Mouse (Mus musculus) neural tube, embryonic 11.5 days (tissue): Measurements from ENCODE around the gene Chst11. TPM values are rescaled to one million over a fixed set of nuclear protein-coding genes. Genes with fewer than 3 reads are reported as not detected.

ENCODE experiments used
- ATAC-seq: fragments of 200-750 bp; cut with Nextera tagmentation; 2 replicates; pipeline ENCODE4 v1.8.0; 2017; ENCODE audit warnings: moderate number of reproducible peaks, mild to moderate bottlenecking, moderate TSS enrichment, moderate library complexity; ENCODE audit not compliant: insufficient read depth, low FRiP score, low TSS enrichment
- DNase-seq: peaks from one replicate; pipeline ENCODE4 v3.0.0-alpha.2; 2015; ENCODE audit warnings: low spot score
- H3K27ac ChIP-seq: fragments of 300-500 bp; sonication (generic); 2 replicates; pipeline ENCODE4 v1.5.1; 2014; ENCODE audit warnings: low read depth, mild to moderate bottlenecking, low read length
- H3K27me3 ChIP-seq: fragments of 300-500 bp; sonication (generic); 2 replicates; pipeline ENCODE4 v1.6.1; 2014; ENCODE audit warnings: mild to moderate bottlenecking, low read length, mixed read lengths; ENCODE audit not compliant: control insufficient read depth, insufficient read depth
- H3K36me3 ChIP-seq: fragments of 300-500 bp; sonication (generic); 2 replicates; pipeline ENCODE4 v1.6.1; 2014; ENCODE audit warnings: mild to moderate bottlenecking, low read length, moderate library complexity, mixed read lengths; ENCODE audit not compliant: control insufficient read depth, insufficient read depth
- H3K4me1 ChIP-seq: fragments of 300-500 bp; sonication (generic); 2 replicates; pipeline ENCODE4 v1.6.1; 2014; ENCODE audit warnings: low read length, mixed read lengths; ENCODE audit not compliant: control insufficient read depth, insufficient read depth
- H3K4me2 ChIP-seq: fragments of 300-500 bp; sonication (generic); 2 replicates; pipeline ENCODE4 v1.6.1; 2014; ENCODE audit warnings: low read depth, mild to moderate bottlenecking, moderate library complexity
- H3K4me3 ChIP-seq: fragments of 300-500 bp; sonication (generic); 2 replicates; pipeline ENCODE4 v1.5.1; 2014; ENCODE audit warnings: low read depth, low read length
- H3K9ac ChIP-seq: fragments of 300-500 bp; sonication (generic); 2 replicates; pipeline ENCODE4 v1.6.1; 2014; ENCODE audit warnings: mild to moderate bottlenecking, low read length
- H3K9me3 ChIP-seq: fragments of 300-500 bp; sonication (generic); 2 replicates; pipeline ENCODE4 v1.6.1; 2016; ENCODE audit warnings: low read length; ENCODE audit not compliant: control insufficient read depth
- WGBS: fragments of 180-500 bp; shearing (Covaris S2); extraction: QIAGEN DNeasy Blood & Tissue Kit; methylation state at CpG from one replicate; pipeline ENCODE4 v1.1.7; 2014; 5-methylcytosine and 5-hydroxymethylcytosine counted together
- polyA plus RNA-seq: library from polyadenylated mRNA; unstranded; fragments of >200 nt; fragmentation: Nextera tagmentation; extraction: Ambion mirVana; gene quantifications from 2 replicates; pipeline ENCODE4 v1.2.1, GENCODE M21; 2014

Chst11 gene
- polyA plus RNA-seq, 1 experiment from 2014 or later = 2.5 TPM

- H3K4me2 ChIP-seq = no peak overlapping the region
- DNase-seq (no peak), ATAC-seq (no peak)
- WGBS = 89% methylated on average over 5 of the region's 5 CpGs
- H3K36me3 ChIP-seq = no peaks in the 10 kb centered on the region
- H3K4me3 ChIP-seq = no peak overlapping the region
- no peak overlapping the region for H3K9ac ChIP-seq
- H3K4me1 ChIP-seq = no peaks in the 10 kb centered on the region
- H3K9me3 ChIP-seq = no peaks in the 10 kb centered on the region
- H3K27ac ChIP-seq = no peak overlapping the region
- no peaks in the 10 kb centered on the region for H3K27me3 ChIP-seq
Observed at GRCm38 (mm10) chr10:83000169-83000568, 14.9 kb downstream of the Chst11 start.

- H3K36me3 ChIP-seq = no peaks in the 10 kb centered on the region
- H3K27ac ChIP-seq = no peak overlapping the region
- ATAC-seq (no peak), DNase-seq (no peak)
- WGBS = 98% methylated on average over 2 of the region's 2 CpGs
- H3K9ac ChIP-seq = no peak overlapping the region
- no peaks in the 10 kb centered on the region for H3K27me3 ChIP-seq
- H3K4me3 ChIP-seq = no peak overlapping the region
- H3K4me1 ChIP-seq = no peaks in the 10 kb centered on the region
- H3K9me3 ChIP-seq = no peaks in the 10 kb centered on the region
- H3K4me2 ChIP-seq = no peak overlapping the region
Observed at GRCm38 (mm10) chr10:83000721-83001120, 15.4 kb downstream of the Chst11 start.

- H3K27me3 ChIP-seq = no peaks in the 10 kb centered on the region
- no peak overlapping the region for H3K4me3 ChIP-seq
- H3K36me3 ChIP-seq = no peaks in the 10 kb centered on the region; the same call in 1 of the 2 replicates
- no peak overlapping the region for H3K4me2 ChIP-seq
- no peak for DNase-seq
- H3K9me3 ChIP-seq = no peaks in the 10 kb centered on the region
- no peaks in the 10 kb centered on the region for H3K4me1 ChIP-seq
- no peak overlapping the region for H3K9ac ChIP-seq
- 94% methylated on average over 7 of the region's 7 CpGs for WGBS
- H3K27ac ChIP-seq = no peak overlapping the region
- no peak for ATAC-seq
Observed at GRCm38 (mm10) chr10:83003899-83004298, 18.6 kb downstream of the Chst11 start.

- H3K4me1 ChIP-seq = no peaks in the 10 kb centered on the region
- H3K9ac ChIP-seq = no peak overlapping the region
- no peaks in the 10 kb centered on the region for H3K27me3 ChIP-seq
- H3K9me3 ChIP-seq = no peaks in the 10 kb centered on the region
- no peak overlapping the region for H3K4me2 ChIP-seq
- H3K27ac ChIP-seq = no peak overlapping the region
- WGBS = 86% methylated on average over 9 of the region's 9 CpGs
- no peaks in the 10 kb centered on the region; the same call in 1 of the 2 replicates for H3K36me3 ChIP-seq
- no peak for DNase-seq
- no peak overlapping the region for H3K4me3 ChIP-seq
- no peak for ATAC-seq
Observed at GRCm38 (mm10) chr10:83004389-83004788, 19.1 kb downstream of the Chst11 start.

GRCm38 (mm10) chr10:83005003-83005402 lies 19.7 kb downstream of the Chst11 start:
- Histone ChIP-seq H3K27me3 (no peaks in the 10 kb centered on the region), H3K4me3 (no peak overlapping the region), H3K27ac (no peak overlapping the region), H3K4me1 (no peaks in the 10 kb centered on the region), H3K9me3 (no peaks in the 10 kb centered on the region), H3K9ac (no peak overlapping the region), H3K4me2 (no peak overlapping the region), H3K36me3 (no peaks in the 10 kb centered on the region; the same call in 1 of the 2 replicates)
- no peak for ATAC-seq
- no peak for DNase-seq
- 90% methylated on average over 4 of the region's 4 CpGs for WGBS

- Histone ChIP-seq H3K27ac (no peak overlapping the region), H3K9me3 (no peaks in the 10 kb centered on the region), H3K4me3 (no peak overlapping the region), H3K27me3 (no peaks in the 10 kb centered on the region), H3K4me1 (no peaks in the 10 kb centered on the region), H3K36me3 (no peaks in the 10 kb centered on the region; the same call in 1 of the 2 replicates), H3K9ac (no peak overlapping the region), H3K4me2 (no peak overlapping the region)
- 90% methylated on average over 8 of the region's 8 CpGs for WGBS
- DNase-seq (no peak), ATAC-seq (no peak)
Observed at GRCm38 (mm10) chr10:83006258-83006657, 21.0 kb downstream of the Chst11 start.

- DNase-seq (no peak), ATAC-seq (no peak)
- Histone ChIP-seq H3K9me3 (no peaks in the 10 kb centered on the region), H3K9ac (no peak overlapping the region), H3K36me3 (no peaks in the 10 kb centered on the region), H3K27me3 (no peaks in the 10 kb centered on the region), H3K27ac (no peak overlapping the region), H3K4me3 (no peak overlapping the region), H3K4me2 (no peak overlapping the region), H3K4me1 (no peaks in the 10 kb centered on the region)
- 87% methylated on average over 4 of the region's 4 CpGs for WGBS
Observed at GRCm38 (mm10) chr10:83013984-83014383, 28.7 kb downstream of the Chst11 start.

- Histone ChIP-seq H3K9me3 (no peaks in the 10 kb centered on the region), H3K9ac (no peak overlapping the region), H3K27ac (no peak overlapping the region), H3K27me3 (no peaks in the 10 kb centered on the region), H3K4me3 (no peak overlapping the region), H3K4me2 (no peak overlapping the region), H3K4me1 (peaks cover 7% of the 10 kb centered on the region), H3K36me3 (no peaks in the 10 kb centered on the region)
- 92% methylated on average over 3 of the region's 3 CpGs for WGBS
- ATAC-seq (no peak), DNase-seq (no peak)
Observed at GRCm38 (mm10) chr10:83015919-83016318, 30.6 kb downstream of the Chst11 start.

- H3K9me3 ChIP-seq = no peaks in the 10 kb centered on the region
- no peak overlapping the region for H3K27ac ChIP-seq
- no peaks in the 10 kb centered on the region for H3K27me3 ChIP-seq
- 92% methylated on average over 13 of the region's 13 CpGs for WGBS
- no peak overlapping the region for H3K9ac ChIP-seq
- H3K4me1 ChIP-seq = peaks cover 7% of the 10 kb centered on the region
- ATAC-seq = no peak
- H3K36me3 ChIP-seq = no peaks in the 10 kb centered on the region
- no peak for DNase-seq
- H3K4me2 ChIP-seq = no peak overlapping the region
- H3K4me3 ChIP-seq = no peak overlapping the region
Observed at GRCm38 (mm10) chr10:83016779-83017178, 31.5 kb downstream of the Chst11 start.
